Mouse (Mus musculus): ENCODE measurements around the gene Phc3.

DNA sequence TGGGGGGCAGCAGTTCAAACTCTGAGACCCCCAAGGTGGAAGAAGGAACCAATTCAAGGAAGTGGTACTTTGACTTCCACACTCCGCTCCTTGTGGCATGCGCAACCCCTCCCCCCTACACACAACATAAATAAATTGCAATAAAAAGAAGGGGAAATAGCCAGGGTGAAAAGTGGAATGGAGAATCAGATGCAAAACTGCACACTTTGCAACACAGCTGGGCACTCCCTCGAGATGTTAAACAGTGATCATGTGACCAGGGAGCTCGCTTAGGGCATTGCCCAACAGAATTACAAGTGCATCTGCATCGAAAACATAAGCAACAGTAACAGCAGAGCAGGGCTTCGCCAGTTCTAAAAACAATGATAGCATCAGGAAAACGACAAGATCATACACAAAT, 22.9 kb upstream of the Phc3 start:
- TF ChIP-seq CTCF (IDR thresholded peaks at IDR 0.05; ENCODE audit: low read depth, low read length), result no peak
- TF ChIP-seq POLR2A (IDR thresholded peaks at IDR 0.05; ENCODE audit: extremely low read depth, insufficient read depth, low read length), result no peak

Measured in liver, adult 2 months (tissue).